Mouse (Mus musculus) intestine, embryonic 16.5 days (tissue): ENCODE results near the gene Olfr781. TPM values are rescaled to one million over a fixed set of nuclear protein-coding genes. Genes with fewer than 3 reads are reported as not detected.

Source experiments
- polyA plus RNA-seq: library from polyadenylated mRNA; unstranded; fragments of >200 nt; fragmentation: Nextera tagmentation; extraction: Ambion mirVana; gene quantifications from 2 replicates; pipeline ENCODE4 v1.2.1, GENCODE M21; 2015

Olfr781 gene
- polyA plus RNA-seq, 1 experiment from 2014 or later, result not detected

Other genes starting within 250 kb of the Olfr781 start
- not detected in 2 replicates for gene Olfr767, start 245.9 kb upstream of the Olfr781 start, polyA plus RNA-seq
- gene Olfr768, start 229.5 kb upstream of the Olfr781 start, polyA plus RNA-seq, result not detected in 2 replicates
- not detected in 2 replicates for gene Olfr769, start 211.0 kb upstream of the Olfr781 start, polyA plus RNA-seq
- gene Olfr770, start 189.9 kb upstream of the Olfr781 start, polyA plus RNA-seq, result not detected in 2 replicates
- gene Olfr771, start 164.1 kb upstream of the Olfr781 start, polyA plus RNA-seq, result not detected in 2 replicates
- not detected in 2 replicates for gene Olfr772, start 150.9 kb upstream of the Olfr781 start, polyA plus RNA-seq
- gene Olfr773, start 141.4 kb upstream of the Olfr781 start, polyA plus RNA-seq, result not detected in 2 replicates
- not detected in 2 replicates for gene Olfr774, start 92.7 kb upstream of the Olfr781 start, polyA plus RNA-seq
- not detected in 2 replicates for gene Olfr775, start 80.4 kb upstream of the Olfr781 start, polyA plus RNA-seq
- gene Olfr776, start 69.7 kb upstream of the Olfr781 start, polyA plus RNA-seq, result not detected in 2 replicates
- not detected in 2 replicates for gene Olfr777, start 57.4 kb upstream of the Olfr781 start, polyA plus RNA-seq
- gene Olfr780, start 10.7 kb upstream of the Olfr781 start, polyA plus RNA-seq, result not detected in 2 replicates
- not detected in 2 replicates for gene Olfr782, start 20.0 kb downstream of the Olfr781 start, polyA plus RNA-seq
- 0.06 TPM in 1 of 2 replicates, not detected in the other for gene Olfr784, start 55.2 kb downstream of the Olfr781 start, polyA plus RNA-seq
- gene Olfr785, start 76.6 kb downstream of the Olfr781 start, polyA plus RNA-seq, result not detected in 2 replicates
- gene Olfr786, start 98.5 kb downstream of the Olfr781 start, polyA plus RNA-seq, result not detected in 2 replicates
- gene Olfr787, start 133.0 kb downstream of the Olfr781 start, polyA plus RNA-seq, result not detected in 2 replicates
- gene Olfr788, start 142.1 kb downstream of the Olfr781 start, polyA plus RNA-seq, result not detected in 2 replicates
- not detected in 2 replicates for gene Olfr789, start 155.9 kb downstream of the Olfr781 start, polyA plus RNA-seq
- gene Olfr790, start 169.6 kb downstream of the Olfr781 start, polyA plus RNA-seq, result not detected in 2 replicates
- gene Olfr791, start 192.9 kb downstream of the Olfr781 start, polyA plus RNA-seq, result not detected in 2 replicates
- not detected in 2 replicates for gene Olfr792, start 210.3 kb downstream of the Olfr781 start, polyA plus RNA-seq
- gene Olfr794, start 238.8 kb downstream of the Olfr781 start, polyA plus RNA-seq, result not detected in 2 replicates